Mouse (Mus musculus): Measurements from ENCODE around the gene Rab5c. TPM values are rescaled to one million over a fixed set of nuclear protein-coding genes. Genes with fewer than 3 reads are reported as not detected.

Gene Rab5c
- polyA plus RNA-seq (2012; rRNA removed): 254 and 258 TPM in 2 replicates

GRCm38 (mm10) chr11:100738066-100738604 is at the start of gene Rab5c:
Rab5c (minus strand) TSS chr11:100738215.

GRCm38 (mm10) chr11:100770646-100771408 is 32.8 kb upstream of the Rab5c start, which contains the start of gene Ghdc:
Ghdc (minus strand) TSS chr11:100770957.

GRCm38 (mm10) chr11:100762831-100763230 is 24.8 kb upstream of the Rab5c start, which contains the start of gene Hcrt:
Hcrt (minus strand) TSS chr11:100762931.

GRCm38 (mm10) chr11:100759611-100760233 is 21.7 kb upstream of the Rab5c start, which contains the start of gene Kcnh4:
Kcnh4 (minus strand) TSS chr11:100759942.

GRCm38 (mm10) chr11:100713735-100714533 is 24.1 kb downstream of the Rab5c start, which contains the start of gene Hspb9:
Hspb9 (plus strand) TSS chr11:100713850.

GRCm38 (mm10) chr11:100711783-100712615 is 26.0 kb downstream of the Rab5c start, which contains the start of gene Kat2a:
Kat2a (minus strand) TSS chr11:100712465.

GRCm38 (mm10) chr11:100703851-100704531 is 34.0 kb downstream of the Rab5c start, which contains the start of gene Dhx58:
Dhx58 (minus strand) TSS chr11:100704271.

GRCm38 (mm10) chr11:100692164-100692616 is 45.8 kb downstream of the Rab5c start, which contains the start of gene Zfp385c:
Zfp385c (minus strand) TSS chr11:100692455.

Other genes with a start within 250 kb of the Rab5c start
- 175 and 200 TPM in 2 replicates for gene Acly, start 210.2 kb downstream of the Rab5c start, polyA plus RNA-seq (2012; rRNA removed)
- gene Ttc25, start 192.6 kb downstream of the Rab5c start, polyA plus RNA-seq (2012; rRNA removed): 1.5 and 1.9 TPM in 2 replicates
- gene Cnp, start 163.3 kb downstream of the Rab5c start, polyA plus RNA-seq (2012; rRNA removed): 39.0 and 41.4 TPM in 2 replicates
- 78.9 and 85.1 TPM in 2 replicates for gene Nkiras2, start 119.0 kb downstream of the Rab5c start, polyA plus RNA-seq (2012; rRNA removed)
- 17.3 and 32.6 TPM in 2 replicates for gene Dnajc7, start 118.0 kb downstream of the Rab5c start, polyA plus RNA-seq (2012; rRNA removed)
- gene Zfp385c, start 45.8 kb downstream of the Rab5c start, polyA plus RNA-seq (2012; rRNA removed): 1.3 and 1.5 TPM in 2 replicates
- 9.3 and 10.9 TPM in 2 replicates for gene Dhx58, start 33.9 kb downstream of the Rab5c start, polyA plus RNA-seq (2012; rRNA removed)
- gene Kat2a, start 25.8 kb downstream of the Rab5c start, polyA plus RNA-seq (2012; rRNA removed): 71.0 and 77.2 TPM in 2 replicates
- gene Hspb9, start 24.4 kb downstream of the Rab5c start, polyA plus RNA-seq (2012; rRNA removed): 0.25 TPM in 1 of 2 replicates, not detected in the other
- gene Kcnh4, start 21.7 kb upstream of the Rab5c start, polyA plus RNA-seq (2012; rRNA removed): 0.28 and 0.75 TPM in 2 replicates
- gene Hcrt, start 24.7 kb upstream of the Rab5c start, polyA plus RNA-seq (2012; rRNA removed): 0.34 TPM in 1 of 2 replicates, not detected in the other
- 15.8 and 19.6 TPM in 2 replicates for gene Ghdc, start 32.7 kb upstream of the Rab5c start, polyA plus RNA-seq (2012; rRNA removed)
- 58.2 and 62.1 TPM in 2 replicates for gene Stat5b, start 112.5 kb upstream of the Rab5c start, polyA plus RNA-seq (2012; rRNA removed)
- 65.0 and 74.5 TPM in 2 replicates for gene Stat5a, start 121.1 kb upstream of the Rab5c start, polyA plus RNA-seq (2012; rRNA removed)
- 120 and 122 TPM in 2 replicates for gene Stat3, start 201.3 kb upstream of the Rab5c start, polyA plus RNA-seq (2012; rRNA removed)
- gene Cavin1, start 232.7 kb upstream of the Rab5c start, polyA plus RNA-seq (2012; rRNA removed): 263 and 307 TPM in 2 replicates